Mouse (Mus musculus) 3134 (cell line): ENCODE measurements around the gene Wfikkn2.
A peak's percentile ranks its signal among the peaks of the same experiment; 100 is the strongest.

ENCODE experiments used
- DNase-seq: peaks from one replicate; pipeline ENCODE4 v3.0.0-alpha.2; 2011; ENCODE audit warnings: low spot score; ENCODE audit not compliant: insufficient read length; ENCODE audit errors: extremely low read depth

The Wfikkn2 gene

GRCm38 (mm10) chr11:94228416-94228815 lies 17.4 kb downstream of the Wfikkn2 start:
- no peak for DNase-seq

- peak; percentile 69 for DNase-seq
Measured at GRCm38 (mm10) chr11:94225985-94226384, 19.8 kb downstream of the Wfikkn2 start.

GRCm38 (mm10) chr11:94223531-94223930 lies 22.3 kb downstream of the Wfikkn2 start:
- DNase-seq: no peak

DNA sequence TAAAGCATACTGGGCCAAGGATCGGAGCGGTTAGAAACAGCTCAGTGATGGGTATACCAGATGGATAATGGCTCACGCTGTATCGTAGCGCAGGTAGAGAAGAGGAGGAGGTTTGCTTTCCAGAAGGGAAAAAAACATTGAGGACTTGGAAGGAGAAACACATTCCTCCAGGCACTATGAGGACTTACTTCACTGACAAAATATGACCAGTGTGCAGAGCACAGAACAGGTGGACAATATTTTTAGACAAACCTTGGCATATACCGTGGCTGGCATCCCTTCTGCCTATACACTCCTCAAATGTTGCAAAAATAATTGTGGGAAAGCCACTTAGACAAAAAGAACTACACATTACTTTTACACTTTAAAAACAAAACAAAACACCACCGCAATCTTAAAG lies 24.5 kb downstream of the Wfikkn2 start:
- no peak for DNase-seq

DNA sequence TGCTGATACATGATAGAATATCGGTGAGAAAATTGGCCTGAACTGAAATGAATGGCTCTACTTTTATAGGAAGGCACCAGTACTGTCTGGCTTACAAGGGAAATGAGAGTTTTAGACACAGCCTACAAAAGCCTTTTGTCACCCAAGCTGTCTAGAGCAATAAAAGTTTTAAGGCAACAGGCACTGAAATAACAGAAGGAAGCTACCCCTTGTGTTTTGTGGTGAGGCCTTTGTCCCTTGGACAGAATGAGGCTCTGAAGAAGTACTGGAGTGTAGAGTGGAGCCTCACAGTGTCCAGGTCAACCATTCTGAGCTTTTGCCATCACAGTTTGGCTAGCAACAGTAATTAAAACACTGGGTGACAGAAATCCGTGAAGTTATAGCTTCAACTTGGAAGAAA lies 29.6 kb downstream of the Wfikkn2 start:
- no peak for DNase-seq

DNA sequence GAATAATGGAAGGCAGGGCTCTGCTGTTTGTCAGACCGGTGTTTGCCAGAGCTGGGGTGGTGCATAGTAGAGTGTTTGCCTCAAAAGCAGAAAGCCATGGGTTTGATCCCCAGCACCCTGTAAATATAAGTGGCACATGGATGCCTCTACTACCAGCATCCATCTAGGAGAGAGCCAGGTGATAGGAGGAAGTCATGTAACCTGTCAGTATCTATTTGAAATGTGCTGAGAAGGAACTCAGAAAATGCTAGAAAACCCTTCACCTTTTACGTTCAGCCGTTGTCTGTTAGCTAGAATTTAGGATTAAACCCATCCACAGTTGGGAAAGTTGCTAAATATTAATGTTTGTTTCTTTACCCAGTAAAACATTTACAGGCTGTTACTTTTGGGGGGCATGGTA lies 30.2 kb downstream of the Wfikkn2 start:
- DNase-seq: no peak

DNA sequence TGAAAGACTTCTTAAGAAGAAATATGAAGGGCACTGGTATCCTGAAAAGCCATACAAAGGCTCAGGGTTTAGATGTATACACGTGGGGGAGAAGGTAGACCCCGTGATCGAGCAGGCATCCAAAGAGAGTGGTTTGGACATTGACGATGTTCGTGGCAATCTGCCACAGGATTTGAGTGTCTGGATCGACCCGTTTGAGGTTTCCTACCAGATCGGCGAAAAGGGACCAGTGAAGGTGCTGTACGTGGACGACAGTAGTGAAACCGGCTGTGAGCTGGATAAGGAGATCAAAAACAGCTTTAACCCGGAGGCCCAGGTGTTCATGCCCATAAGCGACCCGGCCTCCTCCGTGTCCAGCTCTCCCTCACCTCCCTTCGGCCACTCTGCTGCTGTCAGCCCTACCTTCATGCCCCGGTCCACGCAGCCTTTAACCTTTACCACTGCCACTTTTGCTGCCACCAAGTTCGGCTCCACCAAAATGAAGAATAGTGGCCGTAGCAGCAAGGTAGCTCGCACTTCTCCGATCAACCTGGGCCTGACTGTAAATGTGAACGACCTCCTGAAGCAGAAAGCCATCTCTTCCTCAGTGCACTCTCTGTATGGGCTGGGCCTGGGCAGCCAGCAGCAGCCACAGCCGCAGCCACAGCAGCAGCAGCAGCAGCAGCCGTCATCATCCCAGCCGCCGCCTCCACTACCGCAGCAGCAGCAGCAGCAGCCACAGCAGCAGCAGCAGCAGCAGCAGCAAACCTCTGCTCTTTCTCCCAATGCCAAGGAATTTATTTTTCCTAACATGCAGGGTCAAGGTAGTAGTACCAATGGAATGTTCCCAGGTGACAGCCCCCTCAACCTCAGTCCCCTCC lies 31.8 kb downstream of the Wfikkn2 start:
- DNase-seq: no peak

DNA sequence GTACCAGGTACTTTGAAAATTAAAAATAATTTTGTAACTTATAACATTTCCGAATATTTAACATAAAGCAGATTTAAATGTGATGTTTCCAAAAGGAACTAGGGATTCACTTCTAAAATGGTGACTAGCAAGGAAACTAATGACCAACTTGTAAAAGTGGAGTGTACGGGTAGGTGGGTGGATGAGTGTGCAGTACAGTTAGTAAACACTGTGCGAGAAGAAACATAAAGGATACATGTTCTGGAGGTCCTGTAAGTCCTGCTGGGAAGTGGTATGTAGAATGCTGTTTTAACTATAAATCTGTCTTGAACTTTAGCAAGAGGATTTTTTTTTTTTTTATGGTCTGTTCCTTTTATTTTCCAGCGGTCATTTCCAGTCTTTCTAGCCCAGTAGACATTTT lies 32.8 kb downstream of the Wfikkn2 start:
- DNase-seq: no peak

DNA sequence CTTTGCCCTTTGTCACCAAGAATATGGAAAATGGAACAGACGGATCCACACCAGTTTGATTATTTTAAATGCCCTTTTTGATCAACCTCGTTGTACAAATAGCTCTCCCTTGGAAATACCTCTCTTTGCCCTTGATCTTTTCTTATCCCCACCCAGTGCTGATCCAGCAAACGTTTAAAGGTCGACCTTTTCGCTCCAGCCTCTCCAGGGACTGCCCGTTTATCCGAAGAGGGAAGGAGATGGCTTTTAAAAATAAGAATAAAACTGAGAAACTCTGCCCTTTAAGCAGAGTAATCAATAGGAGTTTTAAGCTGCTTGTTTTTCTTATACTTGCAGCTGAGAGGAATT lies 33.3 kb downstream of the Wfikkn2 start:
- DNase-seq: no peak

GRCm38 (mm10) chr11:94211651-94212488 lies 33.9 kb downstream of the Wfikkn2 start:
- DNase-seq: no peak

DNA sequence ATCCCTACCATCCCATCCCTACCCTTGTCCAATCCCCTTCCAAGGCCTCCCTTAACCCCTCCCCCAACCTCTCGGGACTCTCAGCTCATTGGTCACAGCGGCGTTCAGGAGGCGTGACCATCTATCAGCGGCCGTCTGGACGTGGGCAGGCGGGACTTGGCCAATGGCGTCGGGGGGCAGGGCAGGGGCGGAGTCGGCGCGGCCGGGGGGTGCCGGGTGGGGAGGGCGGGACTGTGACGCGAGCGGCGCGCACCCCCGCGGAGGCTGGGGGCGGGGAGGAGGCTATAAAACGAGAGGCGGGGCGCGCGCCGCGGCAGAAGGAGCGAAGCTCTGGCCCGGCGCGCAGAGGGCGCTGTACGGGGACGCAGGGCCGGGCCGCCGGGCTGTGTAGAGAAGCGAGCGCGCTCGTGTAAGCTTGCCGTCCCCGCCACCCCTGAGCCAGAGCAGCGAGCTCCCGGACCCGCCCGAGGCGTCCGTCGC lies 34.6 kb downstream of the Wfikkn2 start, which contains the start of gene Tob1:
Tob1 (plus strand) TSS at position 331 of the 480 bp plus-strand sequence.
- peak; percentile 95 for DNase-seq

- DNase-seq: peak; percentile 89
Measured at GRCm38 (mm10) chr11:94210191-94211086, 35.4 kb downstream of the Wfikkn2 start.

DNA sequence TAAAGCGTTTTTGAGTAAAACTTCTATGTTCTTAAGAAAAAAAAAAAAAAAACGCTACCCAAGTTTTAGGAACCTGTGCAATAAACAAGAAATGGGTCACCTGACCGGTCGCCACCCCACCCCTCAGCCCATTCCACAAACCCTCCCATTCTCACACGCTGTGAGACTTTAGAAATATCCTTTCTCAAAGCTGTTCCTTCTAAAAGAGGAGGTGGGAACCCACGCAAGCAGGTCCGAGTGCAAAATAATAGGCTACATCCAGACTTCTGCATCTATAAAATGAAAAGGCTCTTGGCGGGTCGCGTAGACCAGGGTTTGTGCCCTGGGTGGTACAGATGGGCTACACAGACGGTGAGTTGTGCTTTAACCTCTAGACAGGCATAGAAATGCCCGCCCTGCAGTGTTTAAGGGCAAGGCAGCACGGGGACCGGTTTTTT lies 36.1 kb downstream of the Wfikkn2 start:
- DNase-seq: no peak

DNA sequence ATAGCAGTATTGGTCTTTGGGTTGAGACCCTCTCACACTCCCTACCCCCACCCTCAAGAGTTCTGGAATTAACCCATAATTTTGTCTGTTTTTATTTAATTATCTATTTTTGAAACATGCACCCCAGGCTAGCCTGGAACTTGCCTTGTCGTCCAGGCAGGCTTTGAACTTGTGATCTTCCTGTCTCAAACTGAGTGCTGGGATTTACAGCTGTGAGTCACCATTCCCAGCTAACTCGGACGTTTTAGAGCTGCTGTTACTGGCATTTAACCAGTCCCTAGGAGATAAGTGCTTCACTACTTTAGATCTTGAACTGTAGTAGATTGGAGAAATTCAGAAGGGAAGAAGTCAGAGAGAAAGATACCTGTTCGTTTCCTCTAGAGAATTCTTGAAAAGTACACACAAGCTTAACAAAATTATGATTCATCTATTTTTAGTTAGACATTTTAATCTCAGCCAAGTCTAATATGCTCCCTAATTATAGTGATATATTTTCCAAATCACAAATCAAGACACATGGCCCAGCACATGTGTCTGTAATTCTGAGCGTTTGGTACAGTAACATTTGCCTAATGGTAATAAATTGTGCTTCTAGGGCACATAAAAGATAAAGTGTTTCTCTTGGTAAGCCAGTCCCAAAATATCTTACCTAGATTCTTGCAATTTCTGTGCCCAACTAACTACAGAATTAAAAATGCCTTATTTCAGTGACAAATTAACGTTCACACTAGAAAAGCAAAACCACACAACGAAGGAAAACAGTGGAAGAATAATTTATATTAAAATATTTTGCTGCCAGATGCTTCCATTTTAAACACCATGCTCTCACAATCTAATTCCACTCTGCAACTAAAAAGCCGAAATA lies 36.8 kb downstream of the Wfikkn2 start:
- DNase-seq: no peak

DNA sequence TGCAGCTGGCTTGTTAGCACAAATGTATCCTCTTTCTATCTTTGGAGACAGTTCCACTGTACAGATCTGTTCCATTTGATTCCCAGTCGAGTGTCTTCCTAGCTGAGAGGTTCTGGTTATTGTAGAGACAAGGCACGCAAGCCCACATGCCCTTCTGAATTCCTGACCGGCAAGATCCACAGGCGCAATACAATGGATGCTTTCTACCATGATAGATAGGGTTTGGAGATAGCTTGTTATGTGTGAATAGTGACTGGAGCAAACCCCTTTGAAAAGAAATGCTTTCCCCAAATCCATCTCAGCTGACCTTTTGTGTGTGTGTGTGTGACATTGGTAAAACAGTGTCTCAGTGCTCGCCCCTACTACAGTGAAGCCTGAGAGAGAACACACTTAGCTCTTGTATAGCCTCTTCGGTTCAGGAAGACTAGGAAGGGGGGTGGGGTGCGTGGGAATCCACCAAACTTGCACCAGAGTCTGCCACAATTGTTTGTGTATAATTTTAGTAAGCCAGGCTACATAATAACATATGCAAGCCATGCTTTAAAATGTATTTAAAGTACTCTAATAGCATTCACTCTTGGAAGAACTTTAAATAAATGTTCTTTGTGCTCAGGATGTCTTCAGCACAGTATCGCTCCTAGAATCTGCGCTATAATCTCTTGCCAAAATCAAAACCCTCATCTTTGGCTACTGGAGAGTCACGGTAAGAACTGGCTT lies 39.2 kb downstream of the Wfikkn2 start:
- DNase-seq: no peak

DNA sequence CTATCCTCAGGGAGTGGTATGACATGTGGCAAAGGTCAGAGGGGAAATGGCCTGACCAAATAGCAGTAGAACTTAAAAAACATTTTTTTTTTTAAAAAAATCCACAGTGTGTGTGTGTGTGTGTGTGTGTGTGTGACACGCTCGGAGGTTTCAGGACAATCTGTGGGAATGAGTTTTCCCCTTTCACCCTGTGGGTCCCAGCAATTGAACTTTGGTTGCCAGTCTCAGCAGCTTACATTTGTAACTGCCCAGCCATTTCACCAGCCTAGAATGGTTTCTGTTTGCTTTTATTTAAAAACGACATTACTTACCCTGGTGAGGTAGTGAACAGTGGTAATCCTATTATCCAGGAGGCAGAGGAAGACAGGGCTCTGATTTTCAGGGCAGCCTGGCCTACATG lies 42.7 kb downstream of the Wfikkn2 start:
- no peak for DNase-seq

- no peak for DNase-seq
Measured at GRCm38 (mm10) chr11:94202106-94202505, 43.7 kb downstream of the Wfikkn2 start.

GRCm38 (mm10) chr11:94200422-94200821 lies 45.4 kb downstream of the Wfikkn2 start:
- no peak for DNase-seq

- no peak for DNase-seq
Measured at GRCm38 (mm10) chr11:94199771-94200170, 46.0 kb downstream of the Wfikkn2 start.
